Mouse (Mus musculus): Measurements from ENCODE around the gene Klf11. TPM values are rescaled to one million over a fixed set of nuclear protein-coding genes. Genes with fewer than 3 reads are reported as not detected.

The Klf11 gene
- polyA plus RNA-seq (2017; shearing (Covaris generic)), result 24.1 TPM

GRCm38 (mm10) chr12:24651063-24651557 lies at the start of gene Klf11:
Klf11 (plus strand) TSS chr12:24651274.

GRCm38 (mm10) chr12:24681286-24682023 lies 30.4 kb downstream of the Klf11 start, which contains the start of gene Cys1:
Cys1 (minus strand) TSS chr12:24681813.

GRCm38 (mm10) chr12:24707954-24708823 lies 57.1 kb downstream of the Klf11 start, which contains the start of gene Rrm2:
Rrm2 (plus strand) TSS chr12:24708241.

Other genes with a start within 250 kb of the Klf11 start
- 52.6 TPM for gene Taf1b, start 152.9 kb upstream of the Klf11 start, polyA plus RNA-seq (2017; shearing (Covaris generic))
- gene Grhl1, start 79.0 kb upstream of the Klf11 start, polyA plus RNA-seq (2017; shearing (Covaris generic)), result 4.1 TPM
- gene Cys1, start 30.5 kb downstream of the Klf11 start, polyA plus RNA-seq (2017; shearing (Covaris generic)), result not detected
- gene Rrm2, start 57.0 kb downstream of the Klf11 start, polyA plus RNA-seq (2017; shearing (Covaris generic)), result 6.8 TPM
- gene Mboat2, start 179.6 kb downstream of the Klf11 start, polyA plus RNA-seq (2017; shearing (Covaris generic)), result 0.21 TPM

Data from effector memory CD4-positive, alpha-beta T cell, adult 5 months (primary cell).